Mouse (Mus musculus) liver, postnatal 0 days (tissue): Measurements from ENCODE around the gene Wfdc15a.

Experiments used
- CTCF ChIP-seq: sonication (generic); IDR thresholded peaks from 2 replicates; pipeline ENCODE4 v1.5.1; 2016; ENCODE audit warnings: antibody characterized with exemption, low read depth
- EP300 ChIP-seq: IDR thresholded peaks from 2 replicates; pipeline ENCODE4 v1.6.1; 2016; ENCODE audit warnings: antibody characterized with exemption, low read depth, mild to moderate bottlenecking

GRCm38 (mm10) chr2:164180124-164180523 lies 19.8 kb downstream of the Wfdc15a start:
- TF ChIP-seq EP300 (no peak), CTCF (peak; percentile 61)
